Mouse (Mus musculus) colon, adult 2 months (tissue): ENCODE measurements around the gene Vmn1r130. TPM values are rescaled to one million over a fixed set of nuclear protein-coding genes. Genes with fewer than 3 reads are reported as not detected.

Experiments
- polyA plus RNA-seq: library from polyadenylated mRNA; depleted of rRNA; stranded (reverse); fragments of >200 nt; gene quantifications from 2 replicates; pipeline ENCODE4 v1.2.3, GENCODE M21; 2012; rRNA removed

Gene Vmn1r130
- polyA plus RNA-seq = not detected in 2 replicates

DNA sequence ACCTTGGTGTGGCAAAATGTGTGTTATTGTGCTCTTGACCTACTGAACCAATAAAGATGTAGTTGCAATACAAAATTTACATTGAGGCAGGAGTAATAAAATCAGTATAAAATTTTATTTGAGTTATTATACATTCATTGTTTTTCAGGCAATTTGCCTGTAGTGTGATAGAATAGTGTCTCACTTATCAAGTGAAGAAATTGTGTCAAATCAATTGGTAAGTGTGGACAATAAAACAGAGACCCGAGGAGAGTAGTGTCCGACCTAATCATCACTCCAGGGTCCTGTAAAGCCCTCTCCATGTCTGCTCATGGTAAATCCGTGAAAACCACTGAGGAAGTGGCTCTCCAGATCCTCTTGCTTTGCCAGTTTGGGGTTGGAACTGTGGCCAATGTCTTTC, at the start of gene Vmn1r130:
TSS of gene Vmn1r130 (plus strand) at position 301 of the 400 bp plus-strand sequence.

DNA sequence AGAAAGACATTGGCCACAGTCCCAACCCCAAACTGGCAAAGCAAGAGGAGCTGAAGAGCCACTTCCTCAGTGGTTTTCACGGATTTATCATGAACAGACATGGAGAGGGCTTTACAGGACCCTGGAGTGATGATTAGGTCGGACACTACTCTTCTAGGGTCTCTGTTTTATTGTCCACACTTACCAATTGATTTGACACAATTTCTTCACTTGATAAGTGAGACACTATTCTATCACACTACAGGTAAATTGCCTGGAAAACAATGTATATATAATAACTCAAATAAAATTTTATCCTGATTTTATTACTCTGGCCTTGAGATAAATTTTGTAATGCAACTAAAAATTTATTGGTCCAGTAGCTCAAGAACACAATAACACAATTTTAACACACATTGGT, 34.4 kb downstream of the Vmn1r130 start, which contains the start of gene Vmn1r131:
TSS of gene Vmn1r131 (minus strand) at position 101 of the 400 bp plus-strand sequence.

Other genes with a start within 250 kb of the Vmn1r130 start
- not detected in 2 replicates for gene Vmn1r125, start 239.6 kb upstream of the Vmn1r130 start, polyA plus RNA-seq
- not detected in 2 replicates for gene Vmn1r126, start 210.3 kb upstream of the Vmn1r130 start, polyA plus RNA-seq
- not detected in 2 replicates for gene Vmn1r127, start 191.9 kb upstream of the Vmn1r130 start, polyA plus RNA-seq
- gene Vmn1r128, start 162.4 kb upstream of the Vmn1r130 start, polyA plus RNA-seq = not detected in 2 replicates
- not detected in 2 replicates for gene Vmn1r129, start 150.5 kb upstream of the Vmn1r130 start, polyA plus RNA-seq
- gene Gm6882, start 79.0 kb upstream of the Vmn1r130 start, polyA plus RNA-seq = not detected in 2 replicates
- gene Vmn1r131, start 34.3 kb downstream of the Vmn1r130 start, polyA plus RNA-seq = not detected in 2 replicates
- not detected in 2 replicates for gene Vmn1r132, start 102.3 kb downstream of the Vmn1r130 start, polyA plus RNA-seq
- not detected in 2 replicates for gene Gm4175, start 249.7 kb downstream of the Vmn1r130 start, polyA plus RNA-seq